Mouse (Mus musculus) lung, embryonic 16.5 days (tissue): ENCODE measurements at regions not wholly inside any gene's neighbourhood (a gene's known extent, or its start where the extent isn't known, plus 50 kb on each side); places are given as distances from the start of the nearest gene placed in this dataset.

Experiments
- ATAC-seq: fragments of 200-750 bp; cut with Nextera tagmentation; 2 replicates; pipeline ENCODE4 v1.8.0; 2017; ENCODE audit warnings: low read depth, mild to moderate bottlenecking, moderate library complexity
- H3K27ac ChIP-seq: fragments of 300-500 bp; sonication (generic); 2 replicates; pipeline ENCODE4 v1.5.1; 2014; ENCODE audit warnings: mild to moderate bottlenecking, control low read depth, low read length
- H3K27me3 ChIP-seq: fragments of 300-500 bp; sonication (generic); 2 replicates; pipeline ENCODE4 v1.6.1; 2014; ENCODE audit warnings: low read depth, low read length, mixed read lengths; ENCODE audit not compliant: control insufficient read depth, insufficient read depth
- H3K36me3 ChIP-seq: fragments of 300-500 bp; sonication (generic); 2 replicates; pipeline ENCODE4 v1.6.1; 2014; ENCODE audit warnings: low read length; ENCODE audit not compliant: control insufficient read depth, insufficient read depth
- H3K4me1 ChIP-seq: fragments of 300-500 bp; sonication (generic); replicated peaks from 2 replicates; pipeline ENCODE4 v1.6.1; 2014; ENCODE audit warnings: low read length, mixed read lengths; ENCODE audit not compliant: control insufficient read depth, insufficient read depth
- H3K4me2 ChIP-seq: fragments of 300-500 bp; sonication (generic); 2 replicates; pipeline ENCODE4 v1.6.1; 2014; ENCODE audit warnings: low read depth, low read length, control low read depth
- H3K4me3 ChIP-seq: fragments of 300-500 bp; sonication (generic); 2 replicates; pipeline ENCODE4 v1.5.1; 2014; ENCODE audit warnings: mild to moderate bottlenecking, low read length, control low read depth
- H3K9ac ChIP-seq: fragments of 300-500 bp; sonication (generic); 2 replicates; pipeline ENCODE4 v1.6.1; 2014; ENCODE audit warnings: low read length, control low read depth
- H3K9me3 ChIP-seq: fragments of 300-500 bp; sonication (generic); 2 replicates; pipeline ENCODE4 v1.6.1; 2016; ENCODE audit warnings: low read length; ENCODE audit not compliant: control insufficient read depth
- WGBS: fragments of 180-500 bp; shearing (Covaris S2); extraction: QIAGEN DNeasy Blood & Tissue Kit; methylation state at CpG from one replicate; pipeline ENCODE4 v1.1.7; 2014; 5-methylcytosine and 5-hydroxymethylcytosine counted together

- no peaks in the 10 kb centered on the region for H3K4me1 ChIP-seq
- H3K4me2 ChIP-seq: no peak overlapping the region
- no peaks in the 10 kb centered on the region for H3K36me3 ChIP-seq
- WGBS: 65% methylated on average over 6 of the region's 6 CpGs
- ATAC-seq: no peak
- H3K27me3 ChIP-seq: no peaks in the 10 kb centered on the region
- no peak overlapping the region for H3K9ac ChIP-seq
- no peak overlapping the region for H3K27ac ChIP-seq
- no peaks in the 10 kb centered on the region for H3K9me3 ChIP-seq
- H3K4me3 ChIP-seq: no peak overlapping the region
Observed at GRCm38 (mm10) chr13:115911524-115912459, 397.7 kb downstream of the Isl1 start.

DNA sequence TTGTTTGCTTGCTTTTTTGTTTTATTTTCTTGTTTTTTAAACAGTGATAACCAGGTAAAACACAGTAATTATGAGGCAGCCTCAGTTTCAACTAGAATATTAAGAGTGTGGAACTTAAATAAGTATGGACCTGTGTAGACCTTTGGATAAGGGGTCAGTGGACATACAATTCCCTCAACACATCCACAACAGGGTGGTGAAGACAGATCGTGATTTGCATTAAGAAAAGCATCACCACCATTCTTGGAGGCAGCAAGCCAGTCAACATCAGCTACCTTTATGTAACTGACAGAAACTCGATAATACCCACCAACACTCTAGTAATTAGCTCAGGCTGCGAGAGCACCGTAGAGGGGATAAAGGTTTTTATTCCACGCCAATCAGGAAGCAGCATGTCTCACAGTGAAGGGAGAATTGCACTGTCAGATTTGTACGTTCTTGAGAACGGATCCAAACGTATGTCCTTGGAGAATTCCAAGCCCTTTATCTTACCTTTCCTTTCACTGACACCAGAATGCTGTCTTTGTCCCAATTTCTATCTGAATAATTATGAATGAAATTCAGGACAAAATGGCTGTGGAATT lies 398.5 kb downstream of the Isl1 start:
- H3K27ac ChIP-seq: no peak overlapping the region
- no peaks in the 10 kb centered on the region for H3K36me3 ChIP-seq
- H3K4me3 ChIP-seq: no peak overlapping the region
- ATAC-seq: no peak
- no peaks in the 10 kb centered on the region for H3K4me1 ChIP-seq
- H3K9ac ChIP-seq: no peak overlapping the region
- no peak overlapping the region for H3K4me2 ChIP-seq
- 78% methylated on average over 8 of the region's 8 CpGs for WGBS
- no peaks in the 10 kb centered on the region for H3K27me3 ChIP-seq
- H3K9me3 ChIP-seq: no peaks in the 10 kb centered on the region

- ATAC-seq: no peak
- Histone ChIP-seq H3K4me2 (no peak overlapping the region), H3K9me3 (no peaks in the 10 kb centered on the region), H3K36me3 (no peaks in the 10 kb centered on the region), H3K9ac (no peak overlapping the region), H3K27me3 (no peaks in the 10 kb centered on the region), H3K27ac (no peak overlapping the region), H3K4me1 (no peaks in the 10 kb centered on the region), H3K4me3 (no peak overlapping the region)
- WGBS: 64% methylated on average over 1 of the region's 1 CpGs
Observed at GRCm38 (mm10) chr13:115880616-115881015, 428.9 kb downstream of the Isl1 start.

DNA sequence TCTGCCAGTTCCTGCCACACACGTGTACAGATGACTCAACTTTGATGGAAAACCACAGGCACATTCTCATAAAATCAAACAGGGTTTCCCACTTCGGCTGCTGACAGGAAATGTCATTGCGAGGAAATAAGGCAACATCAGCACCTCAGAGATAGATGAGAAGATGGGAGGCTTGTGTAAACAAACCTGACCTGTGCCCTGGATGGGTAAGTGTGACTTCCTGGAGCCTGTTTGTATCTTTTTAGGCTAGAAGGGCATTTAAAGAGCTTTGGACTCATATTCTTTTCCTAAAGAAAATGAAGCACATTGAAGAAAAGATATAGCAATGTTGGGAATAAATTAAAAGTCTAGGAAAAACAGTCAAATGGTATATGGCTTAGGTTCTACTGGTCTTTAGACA lies 449.0 kb downstream of the Isl1 start:
- Histone ChIP-seq H3K4me2 (no peak overlapping the region), H3K27ac (no peak overlapping the region), H3K4me1 (0 out of 2 replicates have a peak, but pooled peaks cover 2% of the 10 kb centered on the region), H3K9me3 (no peaks in the 10 kb centered on the region), H3K9ac (no peak overlapping the region), H3K27me3 (no peaks in the 10 kb centered on the region), H3K36me3 (no peaks in the 10 kb centered on the region), H3K4me3 (no peak overlapping the region)
- WGBS: 7% methylated on average over 3 of the region's 3 CpGs
- ATAC-seq: no peak

DNA sequence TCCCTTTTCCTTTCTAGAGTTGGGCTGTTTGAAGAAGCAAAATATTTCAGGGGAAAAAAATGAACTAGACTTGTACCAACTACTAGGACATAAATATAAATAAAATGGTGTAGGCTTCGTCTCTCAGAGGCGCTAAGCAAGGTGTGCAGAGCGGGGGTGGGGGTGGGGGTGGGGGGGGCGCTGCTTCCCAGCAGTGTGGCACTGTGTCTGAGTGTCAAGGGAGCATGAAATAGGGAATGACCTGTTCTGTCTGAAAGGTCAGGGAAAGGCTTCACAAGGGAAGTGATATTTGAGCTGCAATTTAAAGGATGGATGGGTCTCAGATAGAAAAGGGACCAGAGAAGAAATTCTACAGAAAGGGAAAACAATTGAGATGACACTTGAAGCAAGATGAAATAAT lies 452.9 kb downstream of the Isl1 start:
- H3K27ac ChIP-seq: no peak overlapping the region
- H3K4me3 ChIP-seq: no peak overlapping the region
- H3K9me3 ChIP-seq: no peaks in the 10 kb centered on the region
- 70% methylated on average over 4 of the region's 4 CpGs for WGBS
- 0 out of 2 replicates have a peak, but pooled peaks cover 2% of the 10 kb centered on the region for H3K4me1 ChIP-seq
- no peaks in the 10 kb centered on the region for H3K27me3 ChIP-seq
- H3K4me2 ChIP-seq: no peak overlapping the region
- no peaks in the 10 kb centered on the region for H3K36me3 ChIP-seq
- no peak overlapping the region for H3K9ac ChIP-seq
- no peak for ATAC-seq

- H3K27me3 ChIP-seq: no peaks in the 10 kb centered on the region
- no peak for ATAC-seq
- WGBS: 39% methylated on average over 3 of the region's 3 CpGs
- H3K4me3 ChIP-seq: no peak overlapping the region
- no peak overlapping the region for H3K9ac ChIP-seq
- H3K9me3 ChIP-seq: no peaks in the 10 kb centered on the region
- no peak overlapping the region for H3K4me2 ChIP-seq
- H3K4me1 ChIP-seq: no peaks in the 10 kb centered on the region
- H3K27ac ChIP-seq: no peak overlapping the region
- H3K36me3 ChIP-seq: no peaks in the 10 kb centered on the region
Observed at GRCm38 (mm10) chr13:115852689-115853356, 456.7 kb downstream of the Isl1 start.

- Histone ChIP-seq H3K4me1 (no peaks in the 10 kb centered on the region), H3K36me3 (no peaks in the 10 kb centered on the region), H3K27ac (no peak overlapping the region), H3K4me2 (no peak overlapping the region), H3K9me3 (no peaks in the 10 kb centered on the region), H3K27me3 (no peaks in the 10 kb centered on the region), H3K9ac (no peak overlapping the region), H3K4me3 (no peak overlapping the region)
- WGBS: 67% methylated on average over 10 of the region's 10 CpGs
- ATAC-seq: no peak
Observed at GRCm38 (mm10) chr13:115843121-115843520, 466.4 kb downstream of the Isl1 start.

GRCm38 (mm10) chr13:115836203-115836768 lies 473.2 kb downstream of the Isl1 start:
- no peak overlapping the region for H3K4me2 ChIP-seq
- no peak overlapping the region for H3K9ac ChIP-seq
- H3K36me3 ChIP-seq: no peaks in the 10 kb centered on the region
- WGBS: 27% methylated on average over 6 of the region's 6 CpGs
- no peak overlapping the region for H3K4me3 ChIP-seq
- H3K27me3 ChIP-seq: no peaks in the 10 kb centered on the region
- peak; percentile 26; the same call in 1 of the 2 replicates for ATAC-seq
- no peaks in the 10 kb centered on the region for H3K9me3 ChIP-seq
- H3K27ac ChIP-seq: no peak overlapping the region
- H3K4me1 ChIP-seq: no peaks in the 10 kb centered on the region

GRCm38 (mm10) chr13:115825191-115825590 lies 484.3 kb downstream of the Isl1 start:
- no peaks in the 10 kb centered on the region for H3K36me3 ChIP-seq
- ATAC-seq: no peak
- no peak overlapping the region for H3K27ac ChIP-seq
- H3K4me3 ChIP-seq: no peak overlapping the region
- H3K9me3 ChIP-seq: no peaks in the 10 kb centered on the region
- H3K27me3 ChIP-seq: no peaks in the 10 kb centered on the region
- no peaks in the 10 kb centered on the region for H3K4me1 ChIP-seq
- H3K9ac ChIP-seq: no peak overlapping the region
- no peak overlapping the region for H3K4me2 ChIP-seq
- WGBS: 57% methylated on average over 6 of the region's 6 CpGs
